Mouse (Mus musculus) CH12F3 (cell line): ENCODE results near the gene Mdn1.

Source experiments
- in situ Hi-C: fragments of 300-500 bp; cut with MboI; formaldehyde crosslinking; loops from 2 replicates; pipeline ENCODE4 v1.14.3; 2020; ENCODE audit warnings: low sequenced_read_pairs

Gene Mdn1

GRCm38 (mm10) chr4:32656918-32657662 lies at the start of gene Mdn1:
Gene Mdn1 (plus strand): TSS chr4:32657119.
- in situ Hi-C loops, result no loop called here

- in situ Hi-C loops, result no loop called here
Measured at GRCm38 (mm10) chr4:32615034-32615881, 41.7 kb upstream of the Mdn1 start, which contains the start of gene Casp8ap2. Gene Casp8ap2 (plus strand): TSS chr4:32615451.

- in situ Hi-C loops, result no loop called here
Measured at GRCm38 (mm10) chr4:32621637-32622036, 35.3 kb upstream of the Mdn1 start.

GRCm38 (mm10) chr4:32651669-32652068 lies 5.2 kb upstream of the Mdn1 start:
- in situ Hi-C loops, result no loop called here

GRCm38 (mm10) chr4:32656146-32656904 lies 594 bp upstream of the Mdn1 start:
- in situ Hi-C loops, result no loop called here

GRCm38 (mm10) chr4:32665843-32666242 lies 8.9 kb downstream of the Mdn1 start:
- in situ Hi-C loops, result no loop called here

- in situ Hi-C loops, result no loop called here
Measured at GRCm38 (mm10) chr4:32668291-32668690, 11.4 kb downstream of the Mdn1 start.

GRCm38 (mm10) chr4:32669825-32670224 lies 12.9 kb downstream of the Mdn1 start:
- in situ Hi-C loops, result no loop called here

- in situ Hi-C loops, result no loop called here
Measured at GRCm38 (mm10) chr4:32674025-32674424, 17.1 kb downstream of the Mdn1 start.

- in situ Hi-C loops, result no loop called here
Measured at GRCm38 (mm10) chr4:32677471-32677870, 20.6 kb downstream of the Mdn1 start.

- in situ Hi-C loops, result no loop called here
Measured at GRCm38 (mm10) chr4:32680843-32681242, 23.9 kb downstream of the Mdn1 start.

GRCm38 (mm10) chr4:32682471-32682870 lies 25.6 kb downstream of the Mdn1 start:
- in situ Hi-C loops, result no loop called here

GRCm38 (mm10) chr4:32683061-32683582 lies 26.2 kb downstream of the Mdn1 start:
- in situ Hi-C loops, result no loop called here

- in situ Hi-C loops, result no loop called here
Measured at GRCm38 (mm10) chr4:32717733-32718132, 60.8 kb downstream of the Mdn1 start.

GRCm38 (mm10) chr4:32745394-32745793 lies 88.5 kb downstream of the Mdn1 start:
- in situ Hi-C loops, result no loop called here

GRCm38 (mm10) chr4:32748396-32748795 lies 91.5 kb downstream of the Mdn1 start:
- in situ Hi-C loops, result no loop called here

- in situ Hi-C loops, result no loop called here
Measured at GRCm38 (mm10) chr4:32750711-32751110, 93.8 kb downstream of the Mdn1 start.

GRCm38 (mm10) chr4:32757430-32757829 lies 100.5 kb downstream of the Mdn1 start:
- in situ Hi-C loops, result no loop called here

GRCm38 (mm10) chr4:32767471-32767870 lies 110.6 kb downstream of the Mdn1 start:
- in situ Hi-C loops, result no loop called here

- in situ Hi-C loops, result no loop called here
Measured at GRCm38 (mm10) chr4:32768046-32768445, 111.1 kb downstream of the Mdn1 start.

- in situ Hi-C loops, result no loop called here
Measured at GRCm38 (mm10) chr4:32770284-32770810, 113.4 kb downstream of the Mdn1 start.
